Mouse (Mus musculus): ENCODE data around the gene Mylk. TPM values are rescaled to one million over a fixed set of nuclear protein-coding genes. Genes with fewer than 3 reads are reported as not detected.

The Mylk gene
- total RNA-seq, 2 experiments from 2014 or later = 13.4 to 14.5 TPM

DNA sequence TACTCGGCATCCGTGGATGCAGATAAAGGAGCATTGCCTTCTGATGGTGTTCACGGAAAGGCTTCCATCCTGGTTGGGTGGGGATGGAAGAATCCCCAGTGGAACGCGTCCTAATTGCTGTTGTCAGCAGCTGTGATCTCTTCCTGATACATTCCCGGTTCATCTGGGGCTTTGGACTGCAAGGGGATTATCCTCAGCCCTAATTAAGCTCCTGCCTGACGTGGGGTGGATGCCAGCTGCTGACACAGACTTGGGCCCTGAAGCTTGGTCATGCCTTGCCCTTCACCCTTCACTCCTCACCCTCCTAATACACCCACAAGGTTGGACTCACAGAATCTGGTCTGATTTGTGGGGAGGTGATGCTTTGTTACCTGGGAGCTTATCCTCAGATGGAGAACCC, 109.1 kb downstream of the Mylk start:
- no peak for DNase-seq

DNA sequence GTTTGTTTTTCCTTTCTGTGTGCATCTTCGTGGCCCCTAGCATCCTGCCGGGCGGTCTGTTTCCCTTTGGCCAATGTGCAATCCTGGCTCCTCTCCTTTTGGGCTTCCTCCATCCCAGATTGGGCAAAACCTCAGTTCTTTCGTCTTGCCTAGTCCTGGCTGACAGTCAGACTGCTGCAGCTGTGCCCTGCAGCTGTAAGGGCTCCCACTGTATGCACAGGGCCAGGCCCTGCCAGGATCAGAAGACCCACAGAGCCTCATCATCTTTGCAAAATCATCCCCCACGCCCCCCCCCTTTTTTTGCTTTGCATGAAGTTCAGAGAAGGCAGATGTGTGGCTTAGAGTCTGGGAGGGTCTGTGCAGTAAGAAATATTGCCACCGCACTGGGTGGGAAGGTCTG, 110.1 kb downstream of the Mylk start:
- DNase-seq = no peak

DNA sequence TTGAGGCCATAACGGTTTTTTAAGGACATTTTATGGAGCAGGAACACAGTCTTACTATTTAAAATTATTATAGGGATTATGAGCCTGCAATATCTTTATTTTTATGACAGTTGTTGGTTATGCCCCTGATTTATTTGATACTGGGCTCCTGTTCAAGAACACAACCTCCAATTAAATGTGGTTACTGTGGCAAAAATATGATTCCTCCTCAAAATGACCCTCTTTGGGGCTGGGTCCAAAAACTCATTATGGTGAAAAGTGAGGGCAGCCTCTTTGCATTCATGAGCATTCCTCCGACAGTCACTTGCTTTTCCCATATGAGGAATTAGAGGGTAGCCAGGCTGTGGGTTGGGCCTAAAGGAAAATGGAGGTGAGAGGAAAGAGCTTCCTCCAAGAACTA, 110.7 kb downstream of the Mylk start:
- no peak for DNase-seq

DNA sequence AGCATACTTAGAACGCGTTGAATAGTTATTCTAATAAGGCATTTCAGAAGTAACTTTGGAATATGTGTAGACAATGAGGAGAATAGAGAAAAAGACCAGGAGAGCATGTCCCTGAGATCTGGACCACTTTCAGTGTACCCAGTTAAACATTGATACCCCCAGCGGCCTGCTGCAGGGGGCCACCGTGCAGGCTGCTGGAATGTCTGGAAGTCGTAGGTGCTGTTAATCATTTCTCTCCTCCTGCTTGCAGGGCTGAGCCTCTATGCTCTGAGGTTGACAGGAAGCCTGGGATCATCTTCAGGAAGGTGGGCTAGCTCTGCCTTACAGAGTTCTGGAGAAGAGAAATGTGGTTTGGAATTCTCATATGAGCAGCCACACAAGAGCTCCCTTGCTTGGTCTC, 112.6 kb downstream of the Mylk start:
- DNase-seq = no peak

DNA sequence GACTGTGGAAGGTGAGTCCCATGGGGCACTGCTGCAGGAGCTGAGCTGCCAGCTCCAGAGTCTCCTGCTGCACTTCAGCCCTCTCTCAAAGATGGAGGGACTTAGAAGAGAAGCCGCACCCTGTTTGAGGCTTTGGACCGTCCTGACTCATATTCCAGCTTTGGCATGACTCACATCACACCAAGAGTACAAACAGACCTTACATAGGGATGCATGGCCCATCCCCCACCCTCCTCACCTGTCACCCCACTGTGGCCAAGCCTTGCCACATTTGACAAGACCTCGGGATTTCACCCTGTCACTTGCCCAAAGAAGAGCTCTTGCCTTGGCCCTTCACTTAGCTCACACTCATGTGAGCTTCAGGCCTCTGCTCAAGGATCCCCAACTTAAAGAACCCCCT, 115.8 kb downstream of the Mylk start:
- no peak for DNase-seq

DNA sequence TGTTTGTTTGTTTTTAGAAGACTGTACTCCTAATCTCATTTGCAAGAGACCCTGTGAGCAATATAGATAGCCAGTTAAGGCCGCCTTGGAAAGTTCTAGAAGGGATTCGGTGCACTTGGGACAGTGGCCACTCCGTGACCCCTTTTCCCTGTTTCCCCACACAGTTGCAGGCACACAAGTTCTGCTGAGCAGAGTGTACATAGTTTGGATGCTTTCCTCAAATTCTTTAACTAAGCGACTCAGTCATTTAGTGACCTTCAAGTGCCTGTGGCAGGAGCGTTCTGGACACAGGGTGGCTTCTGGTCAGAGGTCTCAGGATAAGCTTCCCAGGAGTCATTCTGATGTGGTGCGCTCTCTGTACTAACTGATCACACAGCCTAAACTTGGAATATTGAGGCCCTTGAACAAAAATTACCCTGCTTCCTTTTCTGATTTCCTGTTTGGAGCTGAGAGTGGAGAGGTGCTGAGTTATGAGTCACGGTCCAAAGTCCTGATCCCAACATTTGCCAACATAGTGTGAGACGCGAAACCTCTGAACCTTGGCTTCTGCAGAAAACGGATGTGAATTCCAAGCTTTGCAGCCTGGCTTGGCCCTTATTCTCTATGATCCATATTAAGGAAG, 116.8 kb downstream of the Mylk start:
- no peak for DNase-seq

DNA sequence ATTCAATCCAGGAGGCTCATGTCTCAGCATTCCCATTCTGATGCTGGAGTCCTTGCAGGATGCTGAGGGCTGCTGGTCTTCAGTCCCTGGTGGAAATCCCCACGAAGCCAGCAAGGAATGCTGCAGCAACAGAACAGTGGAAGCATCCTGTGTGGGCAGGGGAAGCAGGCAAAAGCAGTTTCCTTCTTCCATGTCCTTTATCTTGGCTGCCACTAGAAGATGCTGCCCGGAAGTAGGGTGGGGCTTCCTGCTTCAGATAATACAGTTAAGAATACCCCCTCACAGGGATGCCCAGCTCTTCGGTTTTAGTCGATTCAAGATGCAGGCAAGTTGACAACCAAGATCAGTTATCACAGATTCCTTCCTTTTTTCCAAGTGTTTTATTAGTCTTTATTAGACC, 120.4 kb downstream of the Mylk start:
- no peak for DNase-seq

DNA sequence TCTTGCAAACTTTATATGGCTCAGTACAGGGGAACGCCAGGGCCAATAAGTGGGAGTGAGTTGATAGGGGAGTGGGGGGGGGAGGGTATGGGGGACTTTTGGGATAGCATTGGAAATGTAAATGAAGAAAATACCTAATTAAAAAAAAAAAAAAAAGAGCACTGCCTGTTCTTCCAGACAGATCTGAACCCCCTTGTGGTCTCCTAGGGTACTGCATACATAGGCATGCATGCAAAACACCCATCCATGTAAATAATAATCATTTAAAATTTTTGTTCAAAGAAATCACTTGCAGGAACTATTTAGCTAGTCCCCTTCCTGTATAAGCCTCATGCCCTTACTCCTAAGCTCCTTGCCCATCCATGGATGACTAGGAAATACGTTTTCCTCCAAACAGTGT, 122.2 kb downstream of the Mylk start:
- no peak for DNase-seq

DNA sequence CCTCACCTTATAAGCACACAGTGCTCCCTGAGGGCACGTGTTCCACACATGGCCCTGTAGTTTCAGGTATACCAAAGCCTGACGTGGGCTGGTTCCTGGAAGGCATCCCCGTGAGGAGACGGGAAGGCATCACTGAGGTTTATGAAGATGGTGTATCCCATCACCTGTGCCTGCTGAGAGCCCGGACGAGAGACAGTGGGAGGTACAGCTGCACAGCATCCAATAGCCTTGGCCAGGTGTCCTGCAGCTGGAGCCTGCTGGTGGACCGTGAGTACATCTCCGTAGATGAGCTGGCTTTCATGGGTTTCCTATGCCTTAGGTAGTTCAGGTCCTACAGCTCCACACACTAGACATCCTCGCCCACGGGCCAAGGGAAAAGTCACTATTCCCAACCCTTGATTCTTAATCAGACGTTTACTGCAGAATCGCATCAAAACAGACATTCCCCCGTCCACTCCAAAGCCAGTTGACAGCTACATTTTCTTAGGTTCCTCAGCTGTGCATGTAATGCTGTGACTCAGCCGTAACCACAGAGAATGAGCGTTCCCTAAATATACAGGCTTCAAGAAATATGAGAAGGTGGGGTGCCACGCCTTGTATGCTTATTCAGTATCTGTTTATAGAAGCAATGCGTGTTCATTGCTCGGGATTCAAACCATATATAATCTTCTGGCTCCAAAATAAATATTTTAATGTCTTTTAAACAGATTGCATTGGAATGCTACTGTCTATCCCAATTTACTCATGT, 135.2 kb downstream of the Mylk start:
- no peak for DNase-seq

DNA sequence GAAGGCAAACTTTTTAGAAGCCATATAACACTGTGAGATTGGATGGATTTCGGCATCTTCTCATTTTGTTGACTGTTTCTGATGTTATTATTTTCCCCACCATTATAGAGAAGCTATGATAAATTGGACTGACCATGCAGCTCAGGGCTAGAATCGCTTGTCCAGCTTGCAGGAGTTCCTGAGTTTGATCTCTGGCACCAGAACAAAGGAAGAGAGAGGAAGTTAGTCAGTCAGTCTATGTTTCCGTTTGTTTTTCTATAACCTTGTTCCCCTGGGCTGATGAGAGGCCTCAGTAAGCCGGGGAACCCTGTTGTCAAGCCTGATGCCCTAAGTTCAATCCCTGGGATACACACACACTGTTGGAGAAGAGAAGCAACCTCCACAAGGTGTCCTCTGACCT, 135.8 kb downstream of the Mylk start:
- DNase-seq = no peak

DNA sequence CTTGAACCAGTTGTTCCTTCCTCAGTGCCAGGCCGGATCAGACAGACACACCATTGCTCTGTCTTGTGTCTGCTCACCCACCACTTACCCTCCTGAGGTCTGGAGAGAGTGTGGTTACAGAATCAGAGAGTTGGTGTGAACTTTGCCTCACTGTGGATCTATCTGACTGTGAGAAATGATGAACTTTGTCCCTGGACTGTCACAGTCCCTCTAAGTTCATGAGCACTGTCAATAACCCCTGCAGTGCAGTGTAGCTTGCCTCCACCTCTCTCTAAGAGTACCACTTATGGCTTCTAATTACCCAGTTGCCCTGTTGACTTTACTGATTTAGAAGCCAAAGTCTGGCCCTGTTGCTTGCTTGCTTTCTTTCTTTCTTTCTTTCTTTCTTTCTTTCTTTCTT, 142.0 kb downstream of the Mylk start:
- DNase-seq = no peak

DNA sequence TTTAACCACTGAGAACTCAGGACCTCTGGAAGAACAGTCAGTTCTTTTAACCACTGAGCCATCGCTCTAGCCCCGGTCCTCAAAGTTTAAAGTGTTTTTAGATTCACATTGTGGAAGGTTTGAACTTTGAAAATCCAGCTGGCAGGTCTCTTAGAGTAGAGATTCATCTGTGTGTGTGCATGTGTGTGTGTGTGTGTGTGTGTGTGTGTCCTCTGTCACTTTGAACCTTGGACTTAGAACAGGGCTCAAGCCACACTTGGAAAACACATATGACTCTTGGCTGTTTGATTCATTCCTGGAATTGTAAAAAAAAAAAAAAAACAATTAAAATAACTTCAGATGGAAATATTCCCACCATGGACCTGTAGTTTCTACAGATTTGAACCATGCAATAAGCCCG, 149.0 kb downstream of the Mylk start:
- no peak for DNase-seq

DNA sequence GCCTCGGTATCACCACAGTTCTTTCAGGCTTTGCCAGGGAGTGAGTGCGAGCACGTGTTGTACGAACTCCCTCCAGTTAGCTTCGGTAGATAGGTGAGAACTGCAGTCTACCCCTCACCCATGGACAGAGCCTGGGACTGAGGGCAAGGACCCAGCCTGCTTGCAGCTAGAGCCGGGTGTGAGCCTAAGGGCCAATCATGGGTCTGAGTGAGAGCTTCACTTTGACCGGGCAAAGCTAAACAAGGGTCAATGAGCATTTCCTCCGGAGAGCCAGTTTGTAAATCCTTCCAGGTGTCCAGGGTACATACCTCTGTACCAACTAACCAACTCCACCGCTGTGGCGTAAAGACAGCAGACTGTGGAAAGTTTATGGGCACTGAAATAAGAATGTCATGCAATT, 150.9 kb downstream of the Mylk start:
- DNase-seq = no peak

DNA sequence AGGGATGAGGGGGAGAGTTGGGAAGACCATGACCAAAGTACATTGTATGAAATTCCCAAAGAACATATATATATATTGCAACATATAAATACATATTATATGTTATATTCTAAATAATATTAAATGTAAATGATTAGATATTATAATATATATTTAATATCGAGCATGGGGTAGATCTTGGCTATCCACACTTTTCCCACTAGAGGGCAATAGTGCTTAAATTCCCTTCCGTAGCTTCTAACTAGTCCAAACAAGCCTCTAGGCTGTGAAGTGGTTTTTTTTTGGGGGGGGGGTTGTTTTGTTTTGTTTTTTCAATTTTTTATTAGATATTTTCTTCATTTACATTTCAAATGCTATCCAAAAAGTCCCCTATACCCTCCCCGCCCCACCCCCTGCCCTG, 152.0 kb downstream of the Mylk start:
- DNase-seq = no peak

DNA sequence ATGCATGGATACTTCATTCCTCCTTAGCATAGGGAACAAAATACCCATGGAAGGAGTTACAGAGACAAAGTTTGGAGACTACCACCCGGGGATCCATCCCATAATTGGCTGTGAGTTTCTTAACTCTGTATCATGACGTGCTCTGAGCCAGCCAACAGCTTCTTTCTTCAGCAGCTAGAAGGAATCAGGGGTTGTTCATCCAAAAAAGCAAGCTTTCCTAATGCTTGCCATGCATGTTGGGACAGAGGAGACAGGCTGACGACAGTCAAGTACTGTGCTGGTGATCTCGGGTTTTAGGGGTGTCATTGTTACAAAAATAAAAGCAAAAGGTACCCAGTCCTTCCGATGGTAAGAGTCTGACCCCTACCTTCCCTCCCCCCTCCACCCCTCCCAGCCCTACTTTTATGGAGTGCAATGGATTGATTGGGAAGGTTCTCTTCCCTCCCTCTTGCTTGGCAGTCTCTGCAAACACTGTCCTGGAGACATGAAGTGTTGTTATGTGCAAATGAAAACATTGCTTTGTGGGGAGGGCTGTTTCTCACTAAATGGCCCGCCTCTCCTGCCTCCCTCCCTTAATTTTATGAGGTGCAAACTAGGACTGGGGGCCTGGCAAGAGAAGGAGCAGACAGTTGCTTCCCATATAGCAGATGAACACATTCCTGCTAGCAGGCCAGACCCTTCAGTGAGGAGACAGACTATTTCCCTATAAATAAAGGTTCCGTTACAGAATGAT, 153.2 kb downstream of the Mylk start:
- DNase-seq = no peak

DNA sequence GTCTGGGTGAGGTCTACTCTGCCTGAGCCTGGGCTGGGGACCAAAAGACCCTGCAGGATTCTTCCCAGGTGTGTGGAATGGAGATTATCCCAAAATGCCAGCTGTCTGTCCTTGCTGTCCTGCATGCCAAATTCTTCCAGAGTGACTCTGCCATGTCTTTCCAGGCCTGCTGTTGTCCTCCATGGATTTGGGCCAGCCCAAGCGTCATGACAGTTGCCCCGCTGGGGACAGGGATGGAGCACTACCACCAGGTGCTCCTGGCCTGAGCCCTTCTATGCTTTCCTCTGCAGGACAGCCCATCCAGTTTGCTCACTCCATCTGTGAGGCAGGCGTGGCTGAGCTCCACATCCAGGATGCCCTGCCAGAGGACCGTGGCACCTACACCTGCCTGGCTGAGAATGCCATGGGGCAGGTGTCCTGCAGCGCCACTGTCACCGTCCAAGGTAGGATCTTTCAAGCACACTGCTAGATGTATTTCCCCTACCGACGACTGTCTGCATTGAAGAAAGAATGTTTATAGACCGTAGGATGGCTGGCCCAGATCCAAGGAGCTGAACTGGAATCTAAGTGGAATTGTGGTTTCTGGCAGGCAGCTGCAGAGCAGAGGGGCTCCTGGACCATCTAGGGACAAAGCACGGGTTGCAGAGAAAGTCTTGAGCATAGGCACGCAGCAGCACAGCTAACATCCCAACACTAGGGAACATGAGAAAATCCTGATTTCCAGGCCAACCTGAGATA, 154.2 kb downstream of the Mylk start:
- DNase-seq = no peak

DNA sequence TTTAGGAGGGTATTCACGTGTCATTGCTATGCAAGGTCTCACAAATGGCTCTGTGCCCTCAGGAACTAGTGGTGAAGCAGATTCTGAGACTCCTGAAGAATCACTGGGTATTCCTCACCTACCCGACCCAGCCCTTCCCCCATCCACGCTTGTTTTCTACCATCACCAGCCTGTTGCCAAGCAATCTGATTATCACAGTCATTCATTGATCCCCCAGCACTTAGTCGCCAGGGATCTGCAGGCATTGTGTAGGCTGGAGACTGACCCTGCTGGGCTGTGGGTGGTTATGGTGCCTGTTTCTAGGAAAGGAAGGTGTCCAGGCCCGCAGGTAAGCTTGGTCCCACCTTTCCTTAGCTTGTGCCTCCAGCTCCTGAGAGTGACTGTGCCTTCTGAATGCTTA, 155.0 kb downstream of the Mylk start:
- DNase-seq = no peak

DNA sequence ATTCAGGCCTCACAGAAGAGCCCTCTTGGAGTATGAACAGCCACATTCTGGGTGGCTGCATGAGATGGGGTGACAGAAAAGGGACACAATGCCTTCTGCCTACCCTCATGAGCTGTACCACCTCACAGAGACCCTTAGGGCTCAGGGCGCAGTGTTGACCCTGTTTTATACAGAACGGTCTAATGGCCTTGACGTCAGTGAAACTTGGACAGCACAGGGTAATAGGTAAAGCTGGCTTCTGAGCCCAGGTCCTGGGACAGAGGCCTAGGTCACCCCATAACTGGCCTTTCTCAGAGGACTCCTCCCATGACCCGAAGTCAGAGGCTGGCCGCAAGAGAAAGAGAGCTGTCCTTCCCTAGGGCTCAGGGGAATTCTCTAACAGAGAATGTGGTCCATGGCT, 155.5 kb downstream of the Mylk start:
- DNase-seq = no peak

DNA sequence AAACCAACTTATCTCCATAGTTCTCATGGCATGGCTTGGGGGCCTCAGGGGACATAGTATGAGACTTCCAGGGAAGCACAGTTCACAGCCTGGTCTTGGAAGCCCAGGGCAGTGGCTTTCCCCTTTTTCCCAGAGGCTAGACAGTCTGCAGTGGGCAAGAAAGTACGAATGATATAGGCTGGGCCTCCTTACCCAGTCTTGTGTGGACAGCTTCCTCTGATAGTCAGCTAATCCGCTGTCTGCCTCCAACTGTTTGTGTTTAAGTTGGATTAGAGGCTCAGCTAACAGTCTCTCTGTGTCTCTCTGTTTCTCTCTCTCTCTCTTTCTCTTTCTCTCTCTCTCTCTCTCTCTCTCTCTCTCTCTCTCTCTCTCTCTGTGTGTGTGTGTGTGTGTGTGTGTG, 156.0 kb downstream of the Mylk start:
- DNase-seq = no peak

DNA sequence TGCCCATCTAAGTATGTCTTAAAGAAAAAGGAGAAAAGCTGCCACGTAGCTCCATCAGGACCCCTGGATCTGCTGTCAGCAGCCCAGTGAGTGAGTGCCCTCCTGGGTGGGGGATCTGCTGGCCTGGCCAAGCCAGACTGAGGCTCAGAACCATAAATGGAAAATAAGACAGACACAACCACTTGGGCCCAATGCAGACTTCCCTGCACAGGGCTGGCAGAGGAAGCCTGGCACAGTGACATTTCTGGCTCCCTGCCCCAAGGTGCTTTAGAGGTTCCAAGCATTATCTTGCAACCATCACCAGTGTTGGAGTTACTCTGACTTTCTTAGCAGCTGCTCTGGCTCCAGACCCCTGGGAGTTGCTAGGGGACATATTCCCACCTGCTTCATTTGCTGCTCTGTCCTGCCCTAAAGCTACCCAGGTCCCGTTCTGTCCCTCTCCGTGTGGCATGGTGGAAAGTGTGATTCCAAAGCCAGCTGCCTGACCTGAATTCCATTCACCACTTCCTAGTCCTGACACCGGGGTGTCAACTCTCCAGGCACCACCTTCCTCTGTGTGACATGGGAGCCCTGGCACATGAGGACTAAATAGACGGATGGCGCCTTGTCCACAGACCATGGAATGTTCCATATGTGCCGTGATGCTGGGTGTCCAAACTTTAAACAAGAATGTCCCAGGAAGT, 156.7 kb downstream of the Mylk start:
- no peak for DNase-seq

DNA sequence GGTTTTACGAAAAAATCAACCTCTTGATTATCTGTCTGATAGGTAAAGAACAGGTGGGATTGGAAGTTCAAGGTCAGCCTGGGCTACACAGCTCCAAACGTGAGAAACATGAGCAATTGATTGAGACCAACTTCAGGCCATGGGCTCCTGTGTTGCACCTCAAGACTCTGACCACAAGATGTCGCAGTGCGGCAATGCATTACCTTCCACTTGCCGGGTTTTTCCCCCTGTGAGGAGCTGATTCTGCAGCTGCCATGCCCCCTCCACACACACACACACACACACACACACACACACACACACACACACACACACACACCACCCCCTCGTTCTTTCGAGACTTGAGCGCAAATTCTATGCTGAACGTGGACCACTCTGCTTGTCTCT, 157.3 kb downstream of the Mylk start:
- DNase-seq = peak; percentile 67 to 68

DNA sequence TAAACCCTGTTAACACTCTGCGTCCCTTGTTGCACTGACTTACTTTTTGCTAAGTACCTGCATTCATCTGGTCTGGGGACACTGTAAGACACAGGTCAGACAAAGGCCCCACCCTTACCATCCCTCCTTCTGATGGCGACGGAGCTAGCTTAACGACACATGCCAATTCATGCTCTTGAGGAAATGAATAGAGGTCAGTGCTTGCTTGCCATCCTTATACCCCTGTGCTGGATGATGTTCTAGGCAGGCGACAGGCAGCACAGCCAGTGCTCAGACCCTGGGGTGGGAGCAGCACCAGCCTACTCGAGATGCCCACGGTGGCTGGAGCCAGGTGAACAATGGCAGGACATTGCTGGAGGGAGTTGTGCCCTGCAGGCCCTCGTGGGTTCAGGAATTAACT, 157.8 kb downstream of the Mylk start:
- no peak for DNase-seq

DNA sequence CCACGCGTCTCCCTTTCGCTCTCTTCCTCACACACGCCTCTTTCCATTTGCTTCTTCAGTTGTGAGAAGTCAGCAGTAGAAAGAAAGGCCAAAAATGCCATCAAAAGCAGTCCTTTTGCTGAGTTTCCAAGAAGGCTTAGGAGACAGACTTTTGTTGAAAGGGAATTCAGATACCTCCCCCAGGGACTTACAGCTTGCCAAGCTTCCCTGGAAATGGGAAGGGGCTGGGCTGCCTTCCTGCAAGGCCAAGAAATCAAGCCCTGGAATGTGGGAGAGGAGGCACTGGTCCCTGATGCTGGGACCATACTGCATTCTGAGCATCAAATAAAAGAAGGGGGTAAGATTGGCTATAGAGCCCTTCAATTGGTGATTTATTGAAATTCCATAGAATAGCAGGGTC, 159.9 kb downstream of the Mylk start:
- DNase-seq = no peak

Measured in layer of hippocampus, postnatal 36 days (tissue).